Mouse (Mus musculus) liver, adult 2 months (tissue): ENCODE results near the gene Cyp1a2. TPM values are rescaled to one million over a fixed set of nuclear protein-coding genes. Genes with fewer than 3 reads are reported as not detected.
A peak's percentile ranks its signal among the peaks of the same experiment; 100 is the strongest.

Source experiments
- DNase-seq: peaks from one replicate; pipeline ENCODE4 v3.0.0-alpha.2; 2011; ENCODE audit warnings: low read depth, low spot score; ENCODE audit errors: extremely low read depth
- H3K27ac ChIP-seq: fragments of 200-500 bp; replicated peaks from 2 replicates; pipeline ENCODE4 v1.5.1; 2012; ENCODE audit warnings: low read depth, mild to moderate bottlenecking, control low read depth, inconsistent platforms, low read length; ENCODE audit not compliant: insufficient read depth
- H3K27me3 ChIP-seq: fragments of 200-500 bp; 2 replicates; pipeline ENCODE4 v1.6.1; 2012; ENCODE audit warnings: mild to moderate bottlenecking, moderate library complexity, low read length, inconsistent platforms; ENCODE audit not compliant: control insufficient read depth, insufficient read depth
- H3K36me3 ChIP-seq: fragments of 200-500 bp; 2 replicates; pipeline ENCODE4 v1.6.1; 2012; ENCODE audit warnings: low read length, inconsistent platforms; ENCODE audit not compliant: control insufficient read depth, insufficient read depth
- H3K4me1 ChIP-seq: fragments of 200-500 bp; 2 replicates; pipeline ENCODE4 v1.6.1; 2011; ENCODE audit warnings: low read length; ENCODE audit not compliant: control insufficient read depth, insufficient read depth
- H3K4me3 ChIP-seq: fragments of 200-500 bp; 2 replicates; pipeline ENCODE4 v1.5.1; 2011; ENCODE audit warnings: low read depth, mild to moderate bottlenecking, control low read depth, low read length, moderate library complexity; ENCODE audit not compliant: insufficient read depth
- H3K79me2 ChIP-seq: fragments of 200-500 bp; 2 replicates; pipeline ENCODE4 v1.6.1; 2012; ENCODE audit warnings: inconsistent platforms, mild to moderate bottlenecking, low read length, moderate library complexity; ENCODE audit not compliant: control insufficient read depth, insufficient read depth
- H3K9ac ChIP-seq: fragments of 200-500 bp; 2 replicates; pipeline ENCODE4 v1.6.1; 2012; ENCODE audit warnings: low read depth, mild to moderate bottlenecking, control low read depth, inconsistent platforms, low read length
- CTCF ChIP-seq: fragments of 200-500 bp; IDR thresholded peaks from 2 replicates; pipeline ENCODE4 v1.5.1; 2011; ENCODE audit warnings: low read depth, low read length, control low read depth
- POLR2A ChIP-seq: fragments of 200-500 bp; IDR thresholded peaks from 2 replicates; pipeline ENCODE4 v1.6.1; 2011; ENCODE audit warnings: low read length, control low read depth; ENCODE audit not compliant: insufficient read depth; ENCODE audit errors: extremely low read depth
- WGBS: fragments of 180-500 bp; shearing (Covaris S2); methylation state at CpG from one replicate; pipeline ENCODE4 v1.1.7; 2018; 5-methylcytosine and 5-hydroxymethylcytosine counted together
- polyA plus RNA-seq: library from polyadenylated mRNA; depleted of rRNA; stranded (reverse); fragments of >200 nt; gene quantifications from 2 replicates; pipeline ENCODE4 v1.2.3, GENCODE M21; 2012; rRNA removed
- total RNA-seq: library from RNA; depleted of rRNA; stranded (reverse); fragments of >200 nt; gene quantifications from 2 replicates; pipeline ENCODE4 v1.2.3, GENCODE M21; 2014; rRNA removed

Gene Cyp1a2
- total and polyA plus RNA-seq, 2 experiments: 621 to 954 TPM

DNA sequence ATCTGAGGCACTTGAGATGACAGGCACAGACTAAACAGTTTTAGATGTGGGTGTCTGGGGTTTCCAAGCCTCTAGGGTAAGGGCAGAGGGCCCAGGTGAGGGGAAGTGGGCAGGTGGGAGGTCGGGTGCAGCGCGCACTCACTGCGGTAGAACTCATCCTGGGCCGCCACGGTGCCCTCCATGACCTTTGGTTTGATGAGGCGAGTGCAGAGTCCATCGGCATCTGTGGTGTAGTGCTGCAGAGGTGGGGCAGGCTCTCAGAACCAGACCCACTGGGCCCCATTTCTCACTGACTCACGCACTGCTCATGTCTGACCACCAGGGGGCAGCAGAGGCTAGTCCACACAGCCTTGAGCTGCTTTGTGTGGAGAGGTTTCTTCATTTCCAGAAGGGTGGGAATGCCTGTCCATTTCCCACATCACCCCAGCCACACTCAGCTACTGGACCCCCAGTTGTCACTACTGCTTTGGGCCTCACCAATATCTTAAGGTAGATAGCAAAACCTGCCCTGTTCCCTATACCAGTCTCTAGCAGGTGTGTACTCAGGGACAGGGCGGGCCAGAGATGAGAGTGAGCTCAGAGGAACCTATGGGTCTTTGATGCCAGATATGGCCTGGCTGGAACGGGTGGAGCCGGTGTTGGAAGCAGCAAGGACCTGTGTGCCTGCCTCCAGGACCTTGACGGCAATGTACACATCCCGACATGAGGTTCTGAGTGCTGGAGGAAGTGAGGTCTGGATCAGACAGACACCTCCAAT, 54.2 kb downstream of the Cyp1a2 start:
- peaks cover 11% of the 10 kb centered on the region; the same call in 1 of the 2 replicates for H3K79me2 ChIP-seq
- H3K27me3 ChIP-seq: no peaks in the 10 kb centered on the region
- TF ChIP-seq CTCF (peak; percentile 99), POLR2A (no peak)
- H3K9ac ChIP-seq: no peak overlapping the region
- H3K4me1 ChIP-seq: peaks cover 7% of the 10 kb centered on the region
- 46% methylated on average over 14 of the region's 14 CpGs for WGBS
- H3K27ac ChIP-seq: no peak overlapping the region
- DNase-seq: no peak
- no peak overlapping the region for H3K4me3 ChIP-seq
- H3K36me3 ChIP-seq: peaks cover 15% of the 10 kb centered on the region; the same call in 1 of the 2 replicates

- Histone ChIP-seq H3K79me2 (peaks cover 7% of the 10 kb centered on the region; the same call in 1 of the 2 replicates), H3K4me3 (no peak overlapping the region), H3K9ac (no peak overlapping the region), H3K36me3 (peaks cover 15% of the 10 kb centered on the region; the same call in 1 of the 2 replicates), H3K27me3 (no peaks in the 10 kb centered on the region), H3K4me1 (peaks cover 5% of the 10 kb centered on the region), H3K27ac (no peak overlapping the region)
- no peak for DNase-seq
- 84% methylated on average over 12 of the region's 12 CpGs for WGBS
- TF ChIP-seq POLR2A (no peak), CTCF (no peak)
Measured at GRCm38 (mm10) chr9:57628717-57629116, 54.8 kb downstream of the Cyp1a2 start.

DNA sequence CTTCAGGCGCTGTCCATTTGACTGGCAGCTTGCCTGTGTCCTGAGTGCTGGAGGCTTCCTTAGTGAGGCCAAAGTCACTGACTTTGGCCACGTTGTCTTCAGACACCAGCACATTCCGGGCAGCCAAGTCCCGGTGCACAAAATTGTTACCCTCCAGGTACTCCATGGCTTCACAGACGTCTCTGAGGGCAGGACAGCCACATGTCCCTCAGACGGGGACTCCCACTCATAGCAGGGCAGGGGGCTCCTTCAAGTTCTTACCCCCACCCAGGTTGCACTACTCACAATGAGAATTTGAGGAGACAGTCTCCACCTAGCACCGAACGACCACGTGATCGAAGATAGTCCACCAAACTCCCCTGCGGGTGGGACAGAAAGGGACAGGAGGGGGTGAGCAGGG, 55.6 kb downstream of the Cyp1a2 start:
- no peak overlapping the region for H3K27ac ChIP-seq
- H3K27me3 ChIP-seq: no peaks in the 10 kb centered on the region
- no peak overlapping the region for H3K9ac ChIP-seq
- H3K79me2 ChIP-seq: no peaks in the 10 kb centered on the region
- WGBS: 91% methylated on average over 11 of the region's 11 CpGs
- H3K4me3 ChIP-seq: no peak overlapping the region
- no peak for DNase-seq
- TF ChIP-seq POLR2A: no peak
- no peak for TF ChIP-seq CTCF
- peaks cover 15% of the 10 kb centered on the region; the same call in 1 of the 2 replicates for H3K36me3 ChIP-seq
- peaks cover 5% of the 10 kb centered on the region for H3K4me1 ChIP-seq

GRCm38 (mm10) chr9:57627191-57627590, 56.3 kb downstream of the Cyp1a2 start:
- H3K27me3 ChIP-seq: no peaks in the 10 kb centered on the region
- no peak for DNase-seq
- no peak overlapping the region for H3K9ac ChIP-seq
- H3K79me2 ChIP-seq: no peaks in the 10 kb centered on the region
- H3K27ac ChIP-seq: no peak overlapping the region
- H3K4me3 ChIP-seq: no peak overlapping the region
- peaks cover 5% of the 10 kb centered on the region for H3K4me1 ChIP-seq
- H3K36me3 ChIP-seq: peaks cover 15% of the 10 kb centered on the region; the same call in 1 of the 2 replicates
- no peak for TF ChIP-seq CTCF
- no peak for TF ChIP-seq POLR2A
- WGBS: 90% methylated on average over 17 of the region's 17 CpGs

Other genes with a start within 250 kb of the Cyp1a2 start
- 10.9 and 11.3 TPM in 2 replicates for gene Ppcdc, start 243.6 kb downstream of the Cyp1a2 start, total RNA-seq
- gene Ppcdc, start 243.6 kb downstream of the Cyp1a2 start, polyA plus RNA-seq: 25.2 and 42.4 TPM in 2 replicates
- 10.3 and 12.7 TPM in 2 replicates for gene Scamp5, start 215.6 kb downstream of the Cyp1a2 start, total RNA-seq
- 13.7 and 18.2 TPM in 2 replicates for gene Scamp5, start 215.6 kb downstream of the Cyp1a2 start, polyA plus RNA-seq
- not detected in 2 replicates for gene Rpp25, start 179.7 kb downstream of the Cyp1a2 start, total RNA-seq
- gene Rpp25, start 179.7 kb downstream of the Cyp1a2 start, polyA plus RNA-seq: not detected in 2 replicates
- gene Cox5a, start 162.4 kb downstream of the Cyp1a2 start, total RNA-seq: 299 and 328 TPM in 2 replicates
- gene Cox5a, start 162.4 kb downstream of the Cyp1a2 start, polyA plus RNA-seq: 507 and 522 TPM in 2 replicates
- gene Fam219b, start 146.2 kb downstream of the Cyp1a2 start, total RNA-seq: 4.4 and 5.4 TPM in 2 replicates
- 6.5 and 6.7 TPM in 2 replicates for gene Fam219b, start 146.2 kb downstream of the Cyp1a2 start, polyA plus RNA-seq
- gene Mpi, start 130.9 kb downstream of the Cyp1a2 start, total RNA-seq: 8.9 and 9.4 TPM in 2 replicates
- 12.2 and 14.5 TPM in 2 replicates for gene Mpi, start 130.9 kb downstream of the Cyp1a2 start, polyA plus RNA-seq
- gene Scamp2, start 122.8 kb downstream of the Cyp1a2 start, total RNA-seq: 10.5 and 10.7 TPM in 2 replicates
- gene Scamp2, start 122.8 kb downstream of the Cyp1a2 start, polyA plus RNA-seq: 28.4 and 32.6 TPM in 2 replicates
- 4.5 and 5.7 TPM in 2 replicates for gene Ulk3, start 94.3 kb downstream of the Cyp1a2 start, total RNA-seq
- 9.8 and 16.8 TPM in 2 replicates for gene Ulk3, start 94.3 kb downstream of the Cyp1a2 start, polyA plus RNA-seq
- not detected in 2 replicates for gene Cplx3, start 77.4 kb downstream of the Cyp1a2 start, total RNA-seq
- gene Cplx3, start 77.4 kb downstream of the Cyp1a2 start, polyA plus RNA-seq: not detected in 2 replicates
- not detected in 2 replicates for gene Lman1l, start 62.9 kb downstream of the Cyp1a2 start, total RNA-seq
- gene Lman1l, start 62.9 kb downstream of the Cyp1a2 start, polyA plus RNA-seq: not detected in 2 replicates
- gene Csk, start 30.1 kb downstream of the Cyp1a2 start, total RNA-seq: 18.3 and 32.8 TPM in 2 replicates
- gene Csk, start 30.1 kb downstream of the Cyp1a2 start, polyA plus RNA-seq: 31.4 and 33.9 TPM in 2 replicates
- gene Cyp1a1, start 4.2 kb upstream of the Cyp1a2 start, total RNA-seq: 0.74 and 1.0 TPM in 2 replicates
- 1.0 TPM in 2 replicates for gene Cyp1a1, start 4.2 kb upstream of the Cyp1a2 start, polyA plus RNA-seq
- gene Edc3, start 24.8 kb upstream of the Cyp1a2 start, total RNA-seq: 5.7 and 6.4 TPM in 2 replicates
- gene Edc3, start 24.8 kb upstream of the Cyp1a2 start, polyA plus RNA-seq: 6.6 TPM in 2 replicates
- 32.5 and 55.3 TPM in 2 replicates for gene Clk3, start 82.2 kb upstream of the Cyp1a2 start, total RNA-seq
- 45.8 and 48.1 TPM in 2 replicates for gene Clk3, start 82.2 kb upstream of the Cyp1a2 start, polyA plus RNA-seq
- 0.83 and 1.5 TPM in 2 replicates for gene Arid3b, start 153.1 kb upstream of the Cyp1a2 start, total RNA-seq
- gene Arid3b, start 153.1 kb upstream of the Cyp1a2 start, polyA plus RNA-seq: 2.4 and 2.8 TPM in 2 replicates
- 9.8 and 14.0 TPM in 2 replicates for gene Ubl7, start 227.3 kb upstream of the Cyp1a2 start, total RNA-seq
- gene Ubl7, start 227.3 kb upstream of the Cyp1a2 start, polyA plus RNA-seq: 90.8 and 105 TPM in 2 replicates